In the genomic region with DNA sequence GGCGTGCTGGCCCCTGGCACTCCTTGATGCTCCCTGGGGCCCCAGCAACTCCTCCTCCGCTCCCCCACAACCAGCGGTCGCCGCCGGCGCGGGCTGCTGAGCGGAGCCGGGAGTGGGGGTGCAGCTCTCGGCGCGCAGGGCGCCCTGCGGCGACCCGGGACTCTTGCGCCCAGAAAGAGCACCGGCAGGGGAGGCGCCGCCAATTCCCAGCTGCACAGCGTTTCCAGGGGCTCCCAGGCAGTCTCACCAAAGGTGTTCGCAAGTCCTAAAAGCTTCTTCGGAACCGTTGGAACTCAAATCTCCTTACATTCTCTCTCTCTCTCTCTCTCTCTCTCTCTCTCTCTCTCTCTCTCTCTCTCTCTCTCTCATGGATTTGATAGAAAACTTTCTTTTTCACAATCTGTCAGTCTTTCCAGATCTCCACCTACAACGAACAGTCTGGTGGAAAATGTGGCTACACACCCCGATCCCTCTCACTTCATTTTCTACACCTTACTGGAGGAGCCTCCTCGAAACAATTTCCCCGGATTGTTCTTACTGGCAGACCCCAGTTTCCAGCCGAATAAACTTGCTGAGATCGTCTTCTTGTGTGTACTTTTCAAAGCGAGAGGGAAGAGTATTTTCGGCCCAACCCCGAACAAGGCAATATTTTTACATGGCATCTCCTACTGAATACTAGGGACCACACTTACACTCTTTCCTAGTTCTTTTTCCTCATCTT, we compare ENCODE assay signal across 8 mouse cellular contexts. TPM values are rescaled to one million over a fixed set of nuclear protein-coding genes. Genes with fewer than 3 reads are reported as not detected.
DNase-seq lines count a peak whose midpoint lies in the region; ATAC-seq and TF ChIP-seq lines count a peak whose summit lies in the region.

No protein-coding gene starts in this region.

- H3K9ac ChIP-seq in lung, postnatal 0 days (replicated peaks; ENCODE audit: low read depth): no peak overlapping the region

- peaks cover 100% of the 10 kb centered on the region for H3K27me3 ChIP-seq in hindbrain, embryonic 10.5 days (ENCODE audit: insufficient read depth, poor library complexity, severe bottlenecking)
- H3K27me3 ChIP-seq in lung, postnatal 0 days (replicated peaks; ENCODE audit: insufficient read depth, low read length): peaks cover 77% of the 10 kb centered on the region

- peaks cover 62% of the 10 kb centered on the region for H3K4me1 ChIP-seq in hindbrain, embryonic 10.5 days (replicated peaks)
- H3K4me1 ChIP-seq in lung, postnatal 0 days (ENCODE audit: insufficient read depth, low read depth, low read length): peaks cover 18% of the 10 kb centered on the region

- H3K36me3 ChIP-seq in hindbrain, embryonic 10.5 days: no peaks in the 10 kb centered on the region
- 0 out of 2 replicates have a peak, but pooled peaks cover 3% of the 10 kb centered on the region for H3K36me3 ChIP-seq in lung, postnatal 0 days (ENCODE audit: insufficient read depth, low read length)

- ATAC-seq in CD4-positive, CD25-positive, alpha-beta regulatory T cell, adult 4 months: no peak
- ATAC-seq in lung, postnatal 0 days: no peak
- ATAC-seq in cerebellum, adult (ENCODE audit: insufficient number of reproducible peaks, low FRiP score, low TSS enrichment): no peak

- H3K4me2 ChIP-seq in lung, postnatal 0 days (replicated peaks; ENCODE audit: low read depth, low read length): peak overlapping the region; percentile 83

- H3K4me3 ChIP-seq in hindbrain, embryonic 10.5 days: peak overlapping the region; percentile 70
- H3K4me3 ChIP-seq in lung, postnatal 0 days (ENCODE audit: low read depth, low read length): peak overlapping the region; percentile 46

- TF ChIP-seq EP300 in lung, postnatal 0 days (IDR thresholded peaks at IDR 0.05): no peak

- TF ChIP-seq CTCF in lung, postnatal 0 days (IDR thresholded peaks at IDR 0.05): no peak

- peak overlapping the region; percentile 86 for H3K27ac ChIP-seq in hindbrain, embryonic 10.5 days
- H3K27ac ChIP-seq in lung, postnatal 0 days (ENCODE audit: low read length): no peak overlapping the region

- no peaks in the 10 kb centered on the region for H3K9me3 ChIP-seq in hindbrain, embryonic 10.5 days
- H3K9me3 ChIP-seq in lung, postnatal 0 days (ENCODE audit: low read length): no peaks in the 10 kb centered on the region

- peak; percentile 15 for DNase-seq in CD4-positive, CD25-positive, alpha-beta regulatory T cell, adult 2 months (ENCODE audit: low read depth, low spot score)
- peak; percentile 58 for DNase-seq in right cerebral cortex, postnatal 4 days
- DNase-seq in right cerebral cortex, postnatal 36 days (ENCODE audit: low spot score in 2 of 2): no peak
- DNase-seq in hindbrain, embryonic 10.5 days (ENCODE audit: low spot score): no peak
- peak; percentile 26 for DNase-seq in lung, postnatal 0 days (ENCODE audit: low spot score)
- no peak for DNase-seq in urinary bladder, postnatal 14 days (ENCODE audit: low spot score)

- WGBS in hindbrain, embryonic 10.5 days: under 1% methylated on average over 34 of the region's 34 CpGs
- WGBS in lung, postnatal 0 days: 1% methylated on average over 28 of the region's 34 CpGs

RNA-seq across cellular contexts. Expression of a gene that starts 0.5 kb away (rescaled TPM):
- not detected for polyA plus RNA-seq in CD4-positive, CD25-positive, alpha-beta regulatory T cell, adult 4 months (2017; shearing (Covaris generic))
- polyA plus RNA-seq in hindbrain, embryonic 10.5 days (2016; fragmentation: Nextera tagmentation; extraction: Ambion mirVana): 2.9 and 5.3 TPM in 2 replicates
- 0.20 and 0.21 TPM in 2 replicates for polyA plus RNA-seq in lung, postnatal 0 days (2015; fragmentation: Nextera tagmentation; extraction: Ambion mirVana)

Comparison
In these comparisons a context has a peak if more than half of its experiments do, and no peak if none do; other contexts are left out.
1. DNase-seq: peak in CD4-positive, CD25-positive, alpha-beta regulatory T cell, adult 2 months (single experiment), right cerebral cortex, postnatal 4 days (single experiment) and lung, postnatal 0 days (single experiment); none in right cerebral cortex, postnatal 36 days (0 of 2), hindbrain, embryonic 10.5 days (single experiment) and urinary bladder, postnatal 14 days (single experiment).